Mouse (Mus musculus) lung, embryonic 15.5 days (tissue): ENCODE results near the gene Trim2. TPM values are rescaled to one million over a fixed set of nuclear protein-coding genes. Genes with fewer than 3 reads are reported as not detected.

ENCODE experiments used
- ATAC-seq: fragments of 200-750 bp; cut with Nextera tagmentation; 2 replicates; pipeline ENCODE4 v1.8.0; 2017; ENCODE audit warnings: moderate number of reproducible peaks, borderline replicate concordance; ENCODE audit not compliant: low FRiP score, low TSS enrichment; ENCODE audit errors: extremely low read depth
- H3K27ac ChIP-seq: fragments of 300-500 bp; sonication (generic); 2 replicates; pipeline ENCODE4 v1.5.1; 2015; ENCODE audit warnings: moderate library complexity, mild to moderate bottlenecking, inconsistent platforms
- H3K27me3 ChIP-seq: fragments of 300-500 bp; sonication (generic); 2 replicates; pipeline ENCODE4 v1.6.1; 2015; ENCODE audit warnings: inconsistent platforms
- H3K36me3 ChIP-seq: fragments of 300-500 bp; sonication (generic); 2 replicates; pipeline ENCODE4 v1.6.1; 2015; ENCODE audit warnings: inconsistent platforms
- H3K4me1 ChIP-seq: fragments of 300-500 bp; sonication (generic); 2 replicates; pipeline ENCODE4 v1.6.1; 2015; ENCODE audit warnings: inconsistent platforms
- H3K4me2 ChIP-seq: fragments of 300-500 bp; sonication (generic); 2 replicates; pipeline ENCODE4 v1.6.1; 2015; ENCODE audit warnings: inconsistent platforms, mild to moderate bottlenecking, moderate library complexity
- H3K4me3 ChIP-seq: fragments of 300-500 bp; sonication (generic); 2 replicates; pipeline ENCODE4 v1.5.1; 2015; ENCODE audit warnings: mild to moderate bottlenecking, inconsistent platforms
- H3K9ac ChIP-seq: fragments of 300-500 bp; sonication (generic); 2 replicates; pipeline ENCODE4 v1.6.1; 2015; ENCODE audit warnings: inconsistent platforms
- H3K9me3 ChIP-seq: fragments of 300-500 bp; sonication (generic); 2 replicates; pipeline ENCODE4 v1.6.1; 2016; ENCODE audit warnings: inconsistent platforms
- WGBS: fragments of 180-500 bp; shearing (Covaris S2); methylation state at CpG from one replicate; pipeline ENCODE4 v1.1.7; 2015; 5-methylcytosine and 5-hydroxymethylcytosine counted together
- polyA plus RNA-seq: library from polyadenylated mRNA; unstranded; fragments of >200 nt; fragmentation: Nextera tagmentation; extraction: Ambion mirVana; gene quantifications from 2 replicates; pipeline ENCODE4 v1.2.1, GENCODE M21; 2015

Trim2 gene
- polyA plus RNA-seq, 1 experiment from 2014 or later, result 31.4 TPM

DNA sequence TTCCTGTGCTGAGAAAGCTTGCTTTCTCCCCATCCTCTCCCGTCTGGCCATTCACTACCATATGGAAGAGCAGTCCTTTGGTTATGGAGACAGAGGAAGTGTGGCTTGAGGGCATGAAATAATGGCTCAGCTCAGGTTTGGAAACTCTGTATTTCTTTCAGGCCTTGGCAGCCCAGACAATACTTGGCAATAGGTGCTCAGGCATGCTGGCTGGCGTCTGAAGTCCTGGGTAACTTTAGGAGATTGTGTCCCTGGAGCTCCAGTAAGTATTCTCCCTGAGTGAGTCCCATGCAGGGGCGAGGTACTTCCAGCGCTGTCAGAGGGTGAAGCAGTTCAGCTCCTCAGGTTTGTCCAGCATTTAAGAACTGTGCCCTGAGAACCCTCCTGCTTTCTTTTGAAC is 27.9 kb downstream of the Trim2 start:
- no peak overlapping the region for H3K4me3 ChIP-seq

DNA sequence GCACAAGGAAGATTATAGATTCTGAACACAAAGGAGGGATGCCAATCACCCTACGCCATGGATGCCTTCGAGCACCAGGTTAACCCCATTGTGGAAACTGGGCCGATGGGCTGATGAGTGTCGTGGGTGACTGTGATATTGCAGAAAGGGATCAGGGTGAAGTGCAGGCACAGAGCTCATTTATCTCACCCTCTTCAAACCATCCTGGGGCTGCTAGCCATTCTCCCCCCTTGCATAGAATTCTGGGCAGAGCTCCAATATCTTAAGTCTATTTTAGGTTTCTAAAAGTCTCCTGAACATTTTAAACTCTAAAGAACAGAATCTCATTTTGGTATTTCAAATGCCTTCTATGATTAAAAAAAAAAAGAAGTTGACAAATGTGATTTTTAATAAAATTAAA is 31.6 kb downstream of the Trim2 start:
- Histone ChIP-seq H3K4me2 (no peak overlapping the region), H3K36me3 (no peaks in the 10 kb centered on the region), H3K27ac (no peak overlapping the region), H3K27me3 (no peaks in the 10 kb centered on the region), H3K4me3 (no peak overlapping the region), H3K9ac (no peak overlapping the region), H3K4me1 (peaks cover 13% of the 10 kb centered on the region), H3K9me3 (no peaks in the 10 kb centered on the region)
- no peak for ATAC-seq
- 72% methylated on average over 4 of the region's 4 CpGs for WGBS

More for the DNA sequence above, 27.9 kb downstream of the Trim2 start:
- no peaks in the 10 kb centered on the region for H3K9me3 ChIP-seq
- no peak for ATAC-seq
- H3K9ac ChIP-seq, result no peak overlapping the region
- no peaks in the 10 kb centered on the region for H3K36me3 ChIP-seq
- WGBS, result 74% methylated on average over 4 of the region's 4 CpGs
- no peak overlapping the region for H3K4me2 ChIP-seq
- no peak overlapping the region for H3K27ac ChIP-seq
- H3K27me3 ChIP-seq, result no peaks in the 10 kb centered on the region
- peaks cover 23% of the 10 kb centered on the region for H3K4me1 ChIP-seq

DNA sequence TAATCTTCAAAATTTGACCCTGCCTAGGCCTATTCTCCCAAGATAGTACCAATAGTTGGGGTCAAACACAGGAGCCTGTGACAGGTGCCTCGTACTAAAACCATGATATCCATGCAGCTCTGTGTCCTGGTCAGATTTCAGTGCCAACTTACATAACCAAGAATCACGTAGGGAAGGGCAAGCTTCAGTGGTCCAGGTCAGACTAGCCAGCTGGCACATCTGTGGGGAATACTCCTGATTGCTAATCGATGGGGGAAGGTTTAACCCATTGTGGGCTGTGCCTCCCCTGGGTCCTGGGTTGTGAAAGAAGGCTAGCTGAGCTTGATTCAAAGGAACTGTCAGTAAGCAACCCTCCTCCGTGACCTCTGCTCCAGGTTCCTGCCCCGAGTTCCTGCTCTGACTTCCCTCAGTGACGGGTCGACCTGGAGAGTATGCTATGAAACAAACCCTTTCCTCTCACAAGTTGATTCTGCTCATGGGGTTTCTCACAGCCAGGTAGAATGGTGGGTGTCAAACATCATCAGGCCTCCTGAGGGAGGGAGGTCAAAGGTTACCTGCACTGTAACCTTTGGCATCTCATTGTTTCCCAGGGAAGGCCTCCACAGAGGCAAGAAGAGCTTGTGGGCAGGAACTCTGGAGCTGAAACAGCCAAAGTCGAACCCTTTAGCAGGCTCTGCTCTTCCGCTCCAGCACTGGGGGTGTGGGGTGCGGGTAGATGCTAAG is 34.2 kb downstream of the Trim2 start:
- Histone ChIP-seq H3K36me3 (no peaks in the 10 kb centered on the region), H3K27me3 (peaks cover 14% of the 10 kb centered on the region; the same call in 1 of the 2 replicates), H3K27ac (no peak overlapping the region), H3K9ac (no peak overlapping the region), H3K4me3 (no peak overlapping the region), H3K4me2 (no peak overlapping the region), H3K4me1 (peaks cover 19% of the 10 kb centered on the region), H3K9me3 (no peaks in the 10 kb centered on the region)
- ATAC-seq, result no peak
- 84% methylated on average over 10 of the region's 10 CpGs for WGBS

DNA sequence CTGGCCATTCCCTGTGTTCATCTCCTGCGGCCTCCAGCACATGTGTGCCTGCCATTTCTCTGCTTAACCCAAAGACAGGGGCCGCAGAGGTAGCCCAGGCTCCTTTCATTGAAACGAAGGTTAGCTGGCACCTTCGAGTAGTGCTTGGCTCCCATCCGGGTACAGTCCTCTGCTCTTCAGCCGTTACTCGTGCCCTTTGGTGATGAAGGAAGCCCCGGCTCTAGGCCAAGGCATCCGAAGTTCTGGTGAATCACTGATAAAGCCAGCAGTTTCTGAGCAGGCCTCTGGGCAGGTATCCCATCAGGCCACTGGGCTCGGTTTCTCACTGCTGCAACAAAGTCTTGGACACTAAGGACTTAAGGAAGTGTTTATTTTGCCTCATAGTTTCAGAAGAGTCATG is 34.9 kb downstream of the Trim2 start:
- Histone ChIP-seq H3K27me3 (peaks cover 14% of the 10 kb centered on the region; the same call in 1 of the 2 replicates), H3K36me3 (no peaks in the 10 kb centered on the region), H3K4me1 (peaks cover 19% of the 10 kb centered on the region), H3K9me3 (no peaks in the 10 kb centered on the region), H3K9ac (no peak overlapping the region), H3K4me2 (no peak overlapping the region), H3K4me3 (no peak overlapping the region), H3K27ac (no peak overlapping the region)
- 91% methylated on average over 10 of the region's 10 CpGs for WGBS
- no peak for ATAC-seq

DNA sequence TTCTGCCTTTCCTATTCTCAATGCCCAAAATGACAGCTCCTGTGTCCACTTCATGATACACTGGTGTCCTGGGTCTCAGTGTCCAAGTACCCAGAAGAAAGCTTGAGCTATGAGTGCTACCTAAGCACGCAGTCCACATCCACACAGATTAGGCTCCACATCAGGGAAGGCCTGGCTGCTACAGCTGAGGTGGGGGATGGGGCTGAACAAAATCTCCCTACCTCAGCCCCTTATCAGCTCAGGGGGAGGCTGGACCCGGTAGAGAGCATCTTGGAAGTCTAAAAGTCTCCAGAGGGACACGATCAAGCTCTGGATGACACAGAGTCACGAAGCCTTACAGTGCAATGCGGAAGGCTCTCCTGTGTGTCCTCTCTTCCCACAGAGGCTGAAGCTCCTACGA is 35.6 kb downstream of the Trim2 start:
- peaks cover 14% of the 10 kb centered on the region; the same call in 1 of the 2 replicates for H3K27me3 ChIP-seq
- H3K4me2 ChIP-seq, result no peak overlapping the region
- peaks cover 19% of the 10 kb centered on the region for H3K4me1 ChIP-seq
- H3K9me3 ChIP-seq, result no peaks in the 10 kb centered on the region
- H3K36me3 ChIP-seq, result no peaks in the 10 kb centered on the region
- no peak overlapping the region for H3K4me3 ChIP-seq
- no peak overlapping the region for H3K27ac ChIP-seq
- H3K9ac ChIP-seq, result no peak overlapping the region
- no peak for ATAC-seq
- 40% methylated on average over 6 of the region's 6 CpGs for WGBS

DNA sequence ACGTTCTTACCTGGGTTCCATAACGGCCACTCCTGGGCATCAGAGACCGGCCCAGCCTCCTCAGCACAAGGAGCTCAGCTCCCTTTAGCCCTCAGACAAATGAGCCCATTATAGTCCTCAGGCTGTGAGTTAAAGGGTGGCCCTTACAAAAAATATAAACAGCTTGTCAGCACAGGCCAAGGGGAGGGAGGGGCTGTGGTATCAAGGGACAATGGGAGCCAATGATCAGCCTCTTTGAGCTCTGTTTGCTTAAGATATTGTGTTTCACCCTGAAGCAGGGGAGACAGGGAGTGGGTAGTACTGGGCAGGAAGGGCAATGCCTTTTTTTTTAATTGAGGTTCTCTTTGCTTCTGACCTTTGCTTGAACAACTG is 36.1 kb downstream of the Trim2 start:
- no peak overlapping the region for H3K27ac ChIP-seq
- peak overlapping the region; percentile 44 for H3K4me2 ChIP-seq
- no peaks in the 10 kb centered on the region for H3K36me3 ChIP-seq
- ATAC-seq, result peak; percentile 54; the same call in 1 of the 2 replicates
- H3K4me1 ChIP-seq, result peaks cover 19% of the 10 kb centered on the region
- no peaks in the 10 kb centered on the region for H3K9me3 ChIP-seq
- no peak overlapping the region for H3K9ac ChIP-seq
- WGBS, result 2% methylated on average over 3 of the region's 3 CpGs
- peaks cover 14% of the 10 kb centered on the region; the same call in 1 of the 2 replicates for H3K27me3 ChIP-seq
- H3K4me3 ChIP-seq, result peak overlapping the region; percentile 15

DNA sequence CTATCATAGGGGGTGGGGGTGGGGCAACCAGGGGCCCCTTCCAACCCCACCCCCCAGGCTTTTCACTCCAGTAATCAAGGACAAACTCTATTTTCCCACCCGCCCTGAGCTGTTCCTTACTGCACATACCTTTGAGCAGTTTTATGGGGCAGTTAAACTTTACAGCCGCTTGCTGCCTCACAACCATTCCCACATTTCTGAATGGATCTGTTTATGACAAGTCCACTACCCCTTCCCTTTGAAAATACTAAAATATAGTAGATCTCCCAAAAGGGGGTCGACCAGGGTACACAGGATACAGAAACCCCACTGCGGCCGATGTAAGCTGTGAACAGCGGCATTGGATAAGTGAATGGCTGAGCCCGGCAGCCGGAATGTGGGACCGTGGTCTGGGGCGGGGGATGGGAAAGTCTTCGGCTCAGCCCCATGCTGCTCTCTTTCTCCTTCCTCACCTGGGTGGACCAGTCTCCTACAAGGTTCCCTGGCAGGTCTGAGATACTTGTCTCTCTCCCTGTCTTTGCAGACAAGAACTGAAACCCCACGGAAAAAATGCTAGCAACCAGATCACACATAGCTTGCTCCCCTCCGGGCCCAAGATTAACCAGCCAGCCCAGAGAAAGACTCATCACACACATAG is 36.6 kb downstream of the Trim2 start:
- no peaks in the 10 kb centered on the region for H3K36me3 ChIP-seq
- peak overlapping the region; percentile 44 for H3K4me2 ChIP-seq
- H3K27me3 ChIP-seq, result peaks cover 14% of the 10 kb centered on the region; the same call in 1 of the 2 replicates
- no peak overlapping the region for H3K27ac ChIP-seq
- peak overlapping the region; percentile 15 for H3K4me3 ChIP-seq
- no peak overlapping the region for H3K9ac ChIP-seq
- peak; percentile 13; the same call in 1 of the 2 replicates for ATAC-seq
- peaks cover 19% of the 10 kb centered on the region for H3K4me1 ChIP-seq
- no peaks in the 10 kb centered on the region for H3K9me3 ChIP-seq
- 9% methylated on average over 13 of the region's 13 CpGs for WGBS

DNA sequence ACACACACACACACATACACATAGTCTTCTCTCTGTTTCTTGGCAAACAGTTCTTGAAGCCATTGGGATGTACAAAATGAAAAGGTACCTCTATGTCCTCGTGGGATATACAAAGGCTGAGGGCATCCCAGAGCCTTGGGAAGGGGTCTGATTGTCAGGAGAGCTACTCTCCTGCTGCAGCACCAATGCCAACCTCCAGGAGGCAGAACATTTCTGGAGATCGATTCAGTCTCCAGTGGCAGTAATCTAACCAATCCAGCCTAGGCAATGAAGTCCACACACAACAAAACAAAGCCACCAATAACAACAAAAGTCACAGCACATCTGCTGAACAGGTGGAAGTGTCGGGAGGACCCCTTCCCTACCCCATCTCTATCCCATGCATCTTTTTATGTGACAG is 38.2 kb downstream of the Trim2 start:
- no peak overlapping the region for H3K4me3 ChIP-seq
- H3K4me1 ChIP-seq, result peaks cover 19% of the 10 kb centered on the region
- H3K27ac ChIP-seq, result no peak overlapping the region
- 52% methylated on average over 3 of the region's 3 CpGs for WGBS
- no peaks in the 10 kb centered on the region for H3K36me3 ChIP-seq
- peaks cover 14% of the 10 kb centered on the region; the same call in 1 of the 2 replicates for H3K27me3 ChIP-seq
- no peak for ATAC-seq
- H3K4me2 ChIP-seq, result no peak overlapping the region
- no peak overlapping the region for H3K9ac ChIP-seq
- no peaks in the 10 kb centered on the region for H3K9me3 ChIP-seq

DNA sequence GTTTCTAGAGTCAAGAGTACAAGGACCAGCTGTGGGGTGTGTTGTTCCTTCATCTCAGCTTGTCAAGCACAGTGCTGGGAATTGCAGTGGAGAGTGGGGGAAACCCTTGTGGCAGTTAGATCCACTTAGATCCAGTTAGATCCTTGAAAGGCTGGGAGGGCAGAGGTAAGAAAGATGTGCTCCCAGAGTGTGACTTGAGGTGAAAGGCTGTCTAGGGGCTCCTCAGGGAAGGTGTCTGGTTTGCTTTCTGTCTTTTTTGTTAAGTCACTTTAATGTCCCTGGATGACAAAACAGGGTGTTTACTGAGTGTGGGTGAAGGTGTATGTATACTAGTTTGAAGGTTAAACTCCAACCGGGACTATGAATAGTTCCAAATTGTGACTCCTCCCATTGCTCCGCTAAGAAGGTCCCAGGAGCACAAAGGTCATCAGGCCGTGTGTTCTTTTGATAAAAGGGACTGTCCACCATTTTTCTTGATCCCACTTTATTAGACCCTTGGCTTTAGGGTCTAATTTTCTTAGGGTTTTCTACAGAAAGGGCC is 40.2 kb downstream of the Trim2 start:
- Histone ChIP-seq H3K4me2 (no peak overlapping the region), H3K27me3 (peaks cover 14% of the 10 kb centered on the region; the same call in 1 of the 2 replicates), H3K27ac (no peak overlapping the region), H3K9me3 (no peaks in the 10 kb centered on the region), H3K4me3 (no peak overlapping the region), H3K4me1 (peaks cover 25% of the 10 kb centered on the region), H3K36me3 (no peaks in the 10 kb centered on the region), H3K9ac (no peak overlapping the region)
- WGBS, result 57% methylated on average over 3 of the region's 3 CpGs
- ATAC-seq, result no peak

DNA sequence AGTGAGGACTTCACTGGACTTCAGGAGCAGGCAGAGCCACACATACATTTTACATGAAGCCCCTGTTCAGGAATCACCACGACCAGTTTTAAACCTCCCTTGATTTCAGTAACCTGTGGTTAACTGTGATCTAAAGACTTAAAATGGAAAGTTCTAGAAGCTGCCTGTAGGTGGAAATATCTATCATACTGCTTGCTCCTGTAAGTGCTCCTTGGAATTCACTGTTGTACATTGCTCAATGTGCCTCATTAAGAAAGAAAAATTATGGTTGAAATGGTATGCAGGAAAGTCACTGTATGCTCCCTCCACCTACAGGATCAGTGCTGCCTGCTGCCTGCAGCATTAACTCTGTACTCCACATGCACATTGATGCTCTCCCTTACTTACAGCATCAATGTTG is 41.6 kb downstream of the Trim2 start:
- ATAC-seq, result no peak
- no peak overlapping the region for H3K4me3 ChIP-seq
- no peak overlapping the region for H3K27ac ChIP-seq
- peaks cover 21% of the 10 kb centered on the region for H3K4me1 ChIP-seq
- 55% methylated on average over 1 of the region's 1 CpGs for WGBS
- no peaks in the 10 kb centered on the region for H3K36me3 ChIP-seq
- H3K27me3 ChIP-seq, result peaks cover 18% of the 10 kb centered on the region
- no peak overlapping the region for H3K9ac ChIP-seq
- H3K9me3 ChIP-seq, result no peaks in the 10 kb centered on the region
- H3K4me2 ChIP-seq, result no peak overlapping the region

DNA sequence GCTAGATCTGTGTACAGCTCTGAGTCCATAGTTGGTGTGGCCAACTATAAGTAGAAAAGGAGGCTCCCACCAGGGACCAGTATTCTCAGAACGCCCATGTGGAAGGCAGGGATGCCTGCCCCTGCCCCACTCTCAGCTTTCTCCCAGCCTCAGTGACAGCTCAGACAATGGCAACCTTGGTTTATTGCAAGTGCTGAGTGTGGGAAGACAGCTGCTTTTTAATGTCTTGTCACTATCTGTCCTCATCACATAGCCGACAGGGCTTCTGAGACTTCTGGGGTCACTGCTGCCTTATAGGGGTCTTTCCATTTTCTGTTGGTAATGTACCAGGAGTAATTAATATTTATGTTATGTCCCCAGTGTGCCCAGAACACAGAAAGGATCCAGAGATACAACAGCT is 42.3 kb downstream of the Trim2 start:
- no peak overlapping the region for H3K4me2 ChIP-seq
- H3K4me3 ChIP-seq, result no peak overlapping the region
- no peak overlapping the region for H3K9ac ChIP-seq
- no peaks in the 10 kb centered on the region for H3K9me3 ChIP-seq
- H3K36me3 ChIP-seq, result no peaks in the 10 kb centered on the region
- ATAC-seq, result no peak
- H3K4me1 ChIP-seq, result peaks cover 17% of the 10 kb centered on the region
- no peak overlapping the region for H3K27ac ChIP-seq
- peaks cover 16% of the 10 kb centered on the region for H3K27me3 ChIP-seq
- 40% methylated on average over 2 of the region's 2 CpGs for WGBS

DNA sequence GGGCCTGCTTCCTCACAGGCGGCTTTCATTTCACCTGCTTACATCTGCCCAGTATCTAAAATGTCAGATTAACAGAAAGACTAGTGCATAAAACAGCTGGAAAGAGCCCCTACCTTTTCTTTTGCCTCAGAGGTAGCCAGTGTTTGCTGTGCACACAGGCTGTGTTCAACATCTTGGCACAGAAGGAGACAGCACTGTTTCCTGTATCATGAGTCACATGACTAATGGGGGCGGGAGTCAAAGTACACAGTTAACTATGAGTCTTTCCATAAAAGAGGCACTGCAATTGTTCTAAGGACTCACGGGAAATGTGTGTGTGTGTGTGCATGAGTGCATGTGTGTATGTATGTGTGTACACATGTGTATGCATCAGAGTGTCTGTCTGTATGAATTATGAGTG is 43.9 kb downstream of the Trim2 start:
- Histone ChIP-seq H3K36me3 (no peaks in the 10 kb centered on the region), H3K27me3 (peaks cover 7% of the 10 kb centered on the region), H3K4me3 (no peak overlapping the region), H3K27ac (no peak overlapping the region), H3K4me2 (no peak overlapping the region), H3K9me3 (no peaks in the 10 kb centered on the region), H3K9ac (no peak overlapping the region), H3K4me1 (peaks cover 27% of the 10 kb centered on the region)
- no peak for ATAC-seq
- WGBS, result 63% methylated on average over 3 of the region's 3 CpGs
